Mouse (Mus musculus) embryonic facial prominence, embryonic 11.5 days (tissue): Measurements from ENCODE around the gene Neo1. TPM values are rescaled to one million over a fixed set of nuclear protein-coding genes. Genes with fewer than 3 reads are reported as not detected.

ENCODE experiments used
- polyA plus RNA-seq: library from polyadenylated mRNA; unstranded; fragments of >200 nt; fragmentation: Nextera tagmentation; extraction: Ambion mirVana; gene quantifications from 2 replicates; pipeline ENCODE4 v1.2.1, GENCODE M21; 2014

Neo1 gene
- polyA plus RNA-seq, 1 experiment from 2014 or later = 43.6 TPM

Other genes starting within 250 kb of the Neo1 start
- gene Hcn4, start 213.0 kb downstream of the Neo1 start, polyA plus RNA-seq = 0.39 and 0.41 TPM in 2 replicates